8 mouse cellular contexts compared by ENCODE assay signal in genomic region chr14:8099561-8100021, GRCm38 (mm10). TPM values are rescaled to one million over a fixed set of nuclear protein-coding genes. Genes with fewer than 3 reads are reported as not detected.
DNase-seq lines count a peak whose midpoint lies in the region; ATAC-seq and TF ChIP-seq lines count a peak whose summit lies in the region.

No protein-coding gene starts in this region.

- H3K4me3 ChIP-seq in embryonic fibroblast, embryonic 13.5 days (ENCODE audit: insufficient read depth, low read length) = peak overlapping the region; percentile 38
- H3K4me3 ChIP-seq in intestine, embryonic 15.5 days (replicated peaks) = no peak overlapping the region
- peak overlapping the region; percentile 76; the same call in 1 of the 2 replicates for H3K4me3 ChIP-seq in midbrain, embryonic 12.5 days

- no peak for TF ChIP-seq POLR2A in embryonic fibroblast, embryonic 13.5 days (IDR thresholded peaks at IDR 0.05; ENCODE audit: low read depth, low read length)

- peak overlapping the region; percentile 78 for H3K27ac ChIP-seq in embryonic fibroblast, embryonic 13.5 days (ENCODE audit: insufficient read depth, low read length)
- H3K27ac ChIP-seq in intestine, embryonic 15.5 days = no peak overlapping the region
- H3K27ac ChIP-seq in midbrain, embryonic 12.5 days (replicated peaks) = no peak overlapping the region

- H3K9ac ChIP-seq in intestine, embryonic 15.5 days = no peak overlapping the region
- peak overlapping the region; percentile 82 for H3K9ac ChIP-seq in midbrain, embryonic 12.5 days (replicated peaks)

- peak overlapping the region; percentile 76 for H3K4me2 ChIP-seq in intestine, embryonic 15.5 days (replicated peaks)
- H3K4me2 ChIP-seq in midbrain, embryonic 12.5 days (replicated peaks) = peak overlapping the region; percentile 52; the same call in 1 of the 2 replicates

- peaks cover 22% of the 10 kb centered on the region for H3K4me1 ChIP-seq in embryonic fibroblast, embryonic 13.5 days (ENCODE audit: control insufficient read depth, insufficient read depth, low read length)
- H3K4me1 ChIP-seq in intestine, embryonic 15.5 days (replicated peaks) = peaks cover 16% of the 10 kb centered on the region; the same call in 1 of the 2 replicates
- H3K4me1 ChIP-seq in midbrain, embryonic 12.5 days = peaks cover 15% of the 10 kb centered on the region

- ATAC-seq in Patski = peak; percentile 21
- ATAC-seq in intestine, embryonic 15.5 days = no peak
- ATAC-seq in midbrain, embryonic 12.5 days (ENCODE audit: low FRiP score, low read depth) = no peak

- H3K36me3 ChIP-seq in intestine, embryonic 15.5 days = no peaks in the 10 kb centered on the region
- no peaks in the 10 kb centered on the region for H3K36me3 ChIP-seq in midbrain, embryonic 12.5 days

- 44% methylated on average over 10 of the region's 10 CpGs for WGBS in intestine, embryonic 15.5 days
- 71% methylated on average over 10 of the region's 10 CpGs for WGBS in midbrain, embryonic 12.5 days

- no peaks in the 10 kb centered on the region for H3K9me3 ChIP-seq in intestine, embryonic 15.5 days
- H3K9me3 ChIP-seq in midbrain, embryonic 12.5 days = no peaks in the 10 kb centered on the region

- peak; percentile 43 for DNase-seq in layer of hippocampus, adult 9-10 months (ENCODE audit: low spot score)
- DNase-seq in layer of hippocampus, postnatal 36 days = no peak
- DNase-seq in Patski (ENCODE audit: low read depth, low spot score) = no peak
- no peak for DNase-seq in cerebellum, adult 9-10 months
- DNase-seq in testis, postnatal 14 days (ENCODE audit: low spot score) = no peak

- in situ Hi-C loops in Patski (cut with MboI; ENCODE audit: low pct_unique_long_range_greater_than_20kb) = loop anchor here (5.0 kb wide), 1 partner anchor 228 kb away; no protein-coding TSS in a partner anchor

- CTCF ChIA-PET in Patski (lab: Charles Lee) = no interaction called here

- no peak for TF ChIP-seq CTCF in Patski (IDR thresholded peaks at IDR 0.05)
- TF ChIP-seq CTCF in embryonic fibroblast, embryonic 13.5 days (IDR thresholded peaks at IDR 0.05; ENCODE audit: borderline replicate concordance, insufficient read depth, low read length) = no peak

- POLR2A ChIA-PET in Patski (lab: Charles Lee) = no interaction called here

- no peaks in the 10 kb centered on the region for H3K27me3 ChIP-seq in Patski
- H3K27me3 ChIP-seq in intestine, embryonic 15.5 days (replicated peaks) = no peaks in the 10 kb centered on the region
- H3K27me3 ChIP-seq in midbrain, embryonic 12.5 days = no peaks in the 10 kb centered on the region

RNA-seq across cellular contexts. Expression of gene Pxk, which starts 1.6 kb away (rescaled TPM):
- 10 to 100 TPM; 26.8 to 32.8 TPM for total RNA-seq in layer of hippocampus, postnatal 36 days (2021)
- polyA plus RNA-seq in Patski (2021) = 67.3 TPM
- 38.9 and 45.6 TPM in 2 replicates for polyA plus RNA-seq in embryonic fibroblast, embryonic 13.5 days (2011; ENCODE audit: insufficient read length, low read depth, missing spikeins)
- polyA plus RNA-seq in intestine, embryonic 15.5 days (2015; fragmentation: Nextera tagmentation; extraction: Ambion mirVana) = 35.2 and 36.3 TPM in 2 replicates
- 32.9 and 33.6 TPM in 2 replicates for polyA plus RNA-seq in midbrain, embryonic 12.5 days (2016; fragmentation: Nextera tagmentation; extraction: Ambion mirVana)

RNA-seq across cellular contexts. Expression of gene Rpp14, which starts 19.4 kb away (rescaled TPM):
- total RNA-seq in layer of hippocampus, postnatal 36 days (2021) = 10 to 100 TPM; 26.5 to 30.9 TPM
- polyA plus RNA-seq in Patski (2021) = 28.7 TPM
- polyA plus RNA-seq in embryonic fibroblast, embryonic 13.5 days (2011; ENCODE audit: insufficient read length, low read depth, missing spikeins) = 17.8 and 24.1 TPM in 2 replicates
- 52.1 and 53.7 TPM in 2 replicates for polyA plus RNA-seq in intestine, embryonic 15.5 days (2015; fragmentation: Nextera tagmentation; extraction: Ambion mirVana)
- 44.4 and 44.9 TPM in 2 replicates for polyA plus RNA-seq in midbrain, embryonic 12.5 days (2016; fragmentation: Nextera tagmentation; extraction: Ambion mirVana)
